Mouse (Mus musculus) CD4-positive, CD25-positive, alpha-beta regulatory T cell, adult 2 months (primary cell): Measurements from ENCODE around the gene Camkk1.
A peak's percentile ranks its signal among the peaks of the same experiment; 100 is the strongest.

Source experiments
- DNase-seq: peaks from one replicate; pipeline ENCODE4 v3.0.0-alpha.2; 2012; ENCODE audit warnings: low read depth, low spot score

Gene Camkk1

DNA sequence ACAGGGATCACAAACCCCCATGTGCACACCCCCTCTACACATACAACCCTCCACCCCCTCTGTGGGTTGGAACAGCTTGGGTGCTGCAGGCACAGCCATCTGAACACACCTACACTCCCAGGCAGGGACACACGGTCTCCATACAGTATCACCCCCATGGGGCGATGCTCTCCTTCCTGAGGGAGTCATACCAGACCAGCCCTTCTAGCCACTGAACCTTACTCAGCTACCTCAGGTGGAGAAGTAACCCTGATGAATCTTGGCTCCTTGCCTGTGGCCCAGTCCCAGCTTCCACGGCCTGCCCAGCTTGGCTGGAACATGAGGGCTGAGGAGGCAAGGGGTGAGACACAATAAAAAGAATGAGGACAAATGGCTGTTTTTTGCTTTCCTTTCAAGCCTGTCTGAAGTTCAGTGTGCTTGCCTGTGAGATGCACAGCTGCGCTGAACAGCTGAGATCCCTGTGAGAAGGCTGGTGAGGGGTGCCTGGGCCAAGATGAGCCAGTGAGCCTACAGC is 3.9 kb upstream of the Camkk1 start:
- DNase-seq = no peak

- DNase-seq = no peak
Measured at GRCm38 (mm10) chr11:73015391-73016102, 3.3 kb upstream of the Camkk1 start.

DNA sequence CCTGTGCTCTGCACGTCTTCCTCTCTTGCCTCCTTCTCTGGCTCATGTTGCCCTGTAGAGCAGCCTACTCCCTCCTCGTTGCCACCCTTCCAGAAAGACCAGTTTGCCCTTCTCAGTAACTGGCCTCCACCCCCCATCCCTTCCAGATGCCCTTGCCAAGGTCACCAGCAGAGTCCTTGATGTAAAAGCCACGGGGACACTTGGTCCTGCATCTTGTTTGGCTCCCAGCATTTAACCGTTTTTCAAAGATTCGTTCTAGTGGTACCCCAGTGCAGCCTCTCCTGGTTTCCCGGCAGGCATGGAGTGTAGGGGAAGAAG is 2.7 kb upstream of the Camkk1 start:
- DNase-seq = no peak

- DNase-seq = peak; percentile 91
Measured at GRCm38 (mm10) chr11:73019147-73019795, 463 bp downstream of the Camkk1 start.

GRCm38 (mm10) chr11:73020953-73021800 is 2.4 kb downstream of the Camkk1 start:
- no peak for DNase-seq

DNA sequence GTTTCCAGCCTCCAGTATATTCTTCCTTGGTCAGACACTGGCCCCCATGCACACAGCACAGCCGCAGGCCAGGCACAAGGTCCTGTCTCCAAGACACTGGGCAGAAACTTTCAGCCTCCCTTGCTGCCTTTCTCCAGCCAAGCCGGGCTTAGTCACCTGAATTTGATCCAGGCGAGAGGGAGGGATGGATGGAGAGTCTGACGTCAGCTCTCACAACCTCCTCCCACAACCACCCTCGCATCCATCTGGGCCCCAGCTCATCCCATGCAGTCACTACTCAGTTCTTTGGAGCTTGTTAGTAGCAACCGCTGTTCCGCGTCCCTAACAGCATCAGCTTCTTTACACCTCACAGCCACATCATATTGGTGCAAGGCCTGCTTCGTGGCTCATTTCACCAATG is 4.3 kb downstream of the Camkk1 start:
- no peak for DNase-seq

- DNase-seq = no peak
Measured at GRCm38 (mm10) chr11:73023827-73024226, 5.0 kb downstream of the Camkk1 start.

DNA sequence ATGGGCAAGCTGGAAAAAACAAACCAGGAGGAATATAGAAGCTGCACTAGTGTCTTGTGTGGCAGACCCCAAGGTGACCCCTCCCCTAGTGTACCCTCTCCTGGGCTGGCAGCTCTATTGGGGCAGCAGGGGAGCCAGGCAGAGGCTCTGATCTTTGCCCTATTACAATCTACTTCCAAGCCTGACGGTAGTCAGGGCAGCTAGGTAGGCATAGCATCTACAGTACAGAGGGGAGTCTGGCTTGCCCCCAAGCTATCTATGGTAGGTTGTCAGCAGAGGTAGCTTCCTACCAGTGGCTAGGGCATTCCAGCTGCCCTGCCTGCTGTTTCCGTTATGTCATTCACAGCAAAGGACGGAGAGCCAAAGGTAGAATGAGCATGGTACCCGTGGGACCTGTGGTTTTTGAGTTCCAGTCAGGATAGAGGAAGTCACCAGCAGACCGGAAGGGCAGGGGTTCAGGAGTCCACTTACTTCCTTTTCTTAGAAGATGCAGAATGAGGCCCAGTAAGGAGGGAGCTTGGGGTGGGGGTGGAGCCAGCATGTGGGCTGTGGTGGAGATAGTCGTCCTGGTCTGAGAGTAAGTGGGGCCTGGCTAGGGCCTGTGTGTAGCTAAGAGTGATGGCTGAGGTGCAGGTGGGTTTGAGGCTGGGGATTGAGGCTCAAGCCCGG is 5.6 kb downstream of the Camkk1 start:
- peak; percentile 41 for DNase-seq

GRCm38 (mm10) chr11:73026961-73027360 is 8.2 kb downstream of the Camkk1 start:
- no peak for DNase-seq

- peak; percentile 85 for DNase-seq
Measured at GRCm38 (mm10) chr11:73030821-73031498, 12.2 kb downstream of the Camkk1 start.

GRCm38 (mm10) chr11:73031536-73031935 is 12.7 kb downstream of the Camkk1 start:
- no peak for DNase-seq

DNA sequence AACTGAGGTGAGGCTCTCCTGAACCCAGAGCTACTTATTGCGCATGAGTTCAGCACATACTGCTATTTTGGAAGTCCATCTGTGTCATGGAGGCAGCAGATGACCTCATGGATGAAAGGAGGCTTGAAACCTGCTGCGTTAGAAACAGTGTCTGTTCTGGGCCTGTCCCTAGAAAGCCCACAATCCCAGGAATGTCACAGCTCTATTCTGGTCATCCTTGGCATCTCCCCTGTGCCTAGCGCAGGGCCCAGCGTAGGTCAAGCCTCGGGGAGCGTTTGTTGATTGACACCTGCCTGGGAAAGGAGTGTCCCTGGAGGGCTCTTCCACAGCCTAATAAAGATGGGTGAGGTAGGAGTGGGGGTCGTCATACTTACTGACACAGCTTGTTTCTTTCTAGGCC is 17.3 kb downstream of the Camkk1 start:
- no peak for DNase-seq

- no peak for DNase-seq
Measured at GRCm38 (mm10) chr11:73036889-73037288, 18.1 kb downstream of the Camkk1 start.

GRCm38 (mm10) chr11:73037691-73038090 is 18.9 kb downstream of the Camkk1 start:
- no peak for DNase-seq

GRCm38 (mm10) chr11:73039102-73039799 is 20.4 kb downstream of the Camkk1 start:
- peak; percentile 80 for DNase-seq

GRCm38 (mm10) chr11:73044229-73044755 is 25.5 kb downstream of the Camkk1 start:
- no peak for DNase-seq

DNA sequence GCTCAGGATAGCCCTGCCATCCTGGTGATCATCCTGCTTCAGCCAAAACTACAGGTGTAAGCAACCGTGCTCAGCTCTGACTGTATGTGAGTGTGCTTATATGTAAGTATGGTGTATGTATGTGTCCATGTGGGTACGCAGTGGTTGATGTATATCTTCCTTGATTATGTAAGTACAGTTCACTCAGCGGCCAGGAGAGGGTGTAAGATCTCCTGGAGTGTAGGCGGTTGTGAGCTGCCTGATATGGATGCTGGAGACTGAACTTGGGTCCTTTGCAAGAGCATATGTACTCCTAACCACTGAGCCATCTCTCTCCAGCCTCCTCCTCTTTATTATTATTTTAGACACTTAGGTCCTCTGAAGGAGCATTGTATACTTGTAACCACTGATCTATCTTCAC is 26.0 kb downstream of the Camkk1 start:
- peak; percentile 49 for DNase-seq

- DNase-seq = peak; percentile 98
Measured at GRCm38 (mm10) chr11:73047542-73047996, 28.8 kb downstream of the Camkk1 start, which contains the start of gene Ncbp3. Ncbp3 (plus strand) TSS chr11:73047783.

- DNase-seq = peak; percentile 69
Measured at GRCm38 (mm10) chr11:73048030-73048876, 29.4 kb downstream of the Camkk1 start.
